Mouse (Mus musculus) lung, postnatal 0 days (tissue): Measurements from ENCODE around the gene Gm42417. TPM values are rescaled to one million over a fixed set of nuclear protein-coding genes. Genes with fewer than 3 reads are reported as not detected.

Source experiments
- ATAC-seq: fragments of 200-750 bp; cut with Nextera tagmentation; 2 replicates; pipeline ENCODE4 v1.8.0; 2017; ENCODE audit warnings: moderate library complexity
- DNase-seq: peaks from one replicate; pipeline ENCODE4 v3.0.0-alpha.2; 2016; ENCODE audit warnings: low spot score
- H3K27ac ChIP-seq: fragments of 300-500 bp; sonication (generic); 2 replicates; pipeline ENCODE4 v1.5.1; 2014; ENCODE audit warnings: antibody characterized with exemption, mild to moderate bottlenecking, low read length, mixed read lengths
- H3K27me3 ChIP-seq: fragments of 300-500 bp; sonication (generic); replicated peaks from 2 replicates; pipeline ENCODE4 v1.6.1; 2014; ENCODE audit warnings: low read length, mixed read lengths; ENCODE audit not compliant: insufficient read depth
- H3K36me3 ChIP-seq: fragments of 300-500 bp; sonication (generic); 2 replicates; pipeline ENCODE4 v1.6.1; 2014; ENCODE audit warnings: low read length, mixed read lengths; ENCODE audit not compliant: insufficient read depth
- H3K4me1 ChIP-seq: fragments of 300-500 bp; sonication (generic); 2 replicates; pipeline ENCODE4 v1.6.1; 2014; ENCODE audit warnings: antibody characterized with exemption, low read depth, low read length, mixed read lengths; ENCODE audit not compliant: insufficient read depth
- H3K4me2 ChIP-seq: fragments of 300-500 bp; sonication (generic); replicated peaks from 2 replicates; pipeline ENCODE4 v1.6.1; 2014; ENCODE audit warnings: low read depth, mild to moderate bottlenecking, low read length, moderate library complexity, mixed read lengths
- H3K4me3 ChIP-seq: fragments of 300-500 bp; sonication (generic); 2 replicates; pipeline ENCODE4 v1.5.1; 2014; ENCODE audit warnings: low read depth, low read length
- H3K9ac ChIP-seq: fragments of 300-500 bp; sonication (generic); replicated peaks from 2 replicates; pipeline ENCODE4 v1.6.1; 2014; ENCODE audit warnings: low read depth, mild to moderate bottlenecking
- H3K9me3 ChIP-seq: fragments of 300-500 bp; sonication (generic); 2 replicates; pipeline ENCODE4 v1.6.1; 2016; ENCODE audit warnings: low read length, mixed read lengths
- CTCF ChIP-seq: IDR thresholded peaks from 2 replicates; pipeline ENCODE4 v1.5.1; 2016; ENCODE audit warnings: antibody characterized with exemption, mild to moderate bottlenecking
- EP300 ChIP-seq: IDR thresholded peaks from 2 replicates; pipeline ENCODE4 v1.6.1; 2016; ENCODE audit warnings: antibody characterized with exemption, mild to moderate bottlenecking, control low read depth
- WGBS: fragments of 180-500 bp; shearing (Covaris S2); extraction: QIAGEN DNeasy Blood & Tissue Kit; methylation state at CpG from one replicate; pipeline ENCODE4 v1.1.7; 2014; 5-methylcytosine and 5-hydroxymethylcytosine counted together
- polyA plus RNA-seq: library from polyadenylated mRNA; unstranded; fragments of >200 nt; fragmentation: Nextera tagmentation; extraction: Ambion mirVana; gene quantifications from 2 replicates; pipeline ENCODE4 v1.2.1, GENCODE M21; 2015

The Gm42417 gene
- polyA plus RNA-seq, 1 experiment from 2014 or later: 0.62 TPM

DNA sequence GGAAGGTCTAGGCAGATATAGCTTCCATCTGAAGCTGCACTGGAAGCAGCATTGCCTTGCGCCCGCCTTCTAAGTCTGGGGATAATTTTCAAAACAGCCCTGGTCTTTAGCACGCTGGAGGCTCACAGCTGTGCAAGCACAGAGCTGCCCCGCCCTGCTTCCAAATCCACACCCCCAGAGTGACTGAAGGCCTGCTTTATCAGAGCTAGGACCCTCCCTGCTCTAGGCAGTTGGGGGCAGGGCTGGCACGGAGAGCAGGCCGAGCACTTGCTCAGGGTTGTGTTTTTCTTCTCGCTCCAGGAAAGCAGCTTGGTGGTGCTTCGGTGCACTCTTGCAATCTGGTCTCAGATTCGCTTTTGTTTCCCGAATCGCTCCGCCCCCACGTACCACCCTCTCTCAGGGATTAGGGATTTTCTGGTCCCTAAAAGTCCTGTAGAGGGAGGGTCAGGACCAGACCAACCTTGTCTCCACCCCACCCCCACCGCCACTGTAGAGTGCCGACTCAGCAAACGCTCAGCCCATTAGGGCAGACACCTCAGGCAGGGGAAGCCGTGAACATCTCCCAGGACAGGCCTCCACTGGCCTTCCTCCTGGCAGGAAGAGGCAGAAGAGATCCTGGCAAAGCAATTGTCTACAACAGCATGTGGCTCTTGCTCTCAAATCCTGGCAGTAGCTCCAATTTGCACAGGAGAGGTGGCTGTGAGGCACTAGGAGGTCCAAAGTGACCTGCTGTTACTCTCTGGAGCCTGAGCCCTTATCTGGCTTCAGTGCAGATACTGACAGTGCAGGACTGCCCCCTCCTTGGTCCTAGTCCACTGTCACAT, 41.4 kb upstream of the Gm42417 start:
- 5% methylated on average over 17 of the region's 17 CpGs for WGBS
- DNase-seq (peak; percentile 77), ATAC-seq (peak; percentile 91)
- Histone ChIP-seq H3K36me3 (no peaks in the 10 kb centered on the region), H3K27ac (peak overlapping the region; percentile 71), H3K4me3 (peak overlapping the region; percentile 23), H3K4me1 (peaks cover 12% of the 10 kb centered on the region), H3K9ac (0 out of 2 replicates have a peak overlapping the region, but pooled peaks have one; percentile 12), H3K9me3 (no peaks in the 10 kb centered on the region), H3K4me2 (peak overlapping the region; percentile 53), H3K27me3 (no peaks in the 10 kb centered on the region)
- TF ChIP-seq CTCF: no peak; the same call in 1 of the 2 replicates
- no peak for TF ChIP-seq EP300

DNA sequence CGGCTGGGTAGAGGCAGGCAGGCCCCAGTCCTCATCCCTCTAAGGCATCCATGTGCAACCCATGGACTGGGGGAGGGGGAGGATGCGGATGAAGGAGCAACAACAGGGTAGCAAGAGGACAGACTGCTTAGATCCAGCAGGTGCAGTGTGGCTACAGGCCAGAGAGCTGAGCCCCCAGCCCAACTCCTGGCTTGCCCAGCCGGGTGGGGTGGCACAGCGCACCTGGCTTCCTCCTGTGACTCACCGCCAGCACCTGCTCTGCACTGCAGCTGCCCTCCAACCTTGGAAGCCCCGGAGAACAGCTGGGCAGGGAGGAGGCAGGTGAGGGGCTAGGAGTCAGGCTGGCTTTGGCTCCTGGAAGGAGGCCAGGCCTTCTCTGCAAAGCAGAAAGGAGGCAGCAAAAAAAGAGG, 40.8 kb upstream of the Gm42417 start:
- Histone ChIP-seq H3K27me3 (no peaks in the 10 kb centered on the region), H3K4me1 (peaks cover 15% of the 10 kb centered on the region), H3K36me3 (no peaks in the 10 kb centered on the region), H3K4me2 (peak overlapping the region; percentile 53), H3K4me3 (no peak overlapping the region), H3K27ac (peak overlapping the region; percentile 71; the same call in 1 of the 2 replicates), H3K9ac (no peak overlapping the region), H3K9me3 (no peaks in the 10 kb centered on the region)
- DNase-seq: no peak
- peak; percentile 34 for ATAC-seq
- TF ChIP-seq CTCF (no peak), EP300 (no peak)
- WGBS: 38% methylated on average over 6 of the region's 6 CpGs

DNA sequence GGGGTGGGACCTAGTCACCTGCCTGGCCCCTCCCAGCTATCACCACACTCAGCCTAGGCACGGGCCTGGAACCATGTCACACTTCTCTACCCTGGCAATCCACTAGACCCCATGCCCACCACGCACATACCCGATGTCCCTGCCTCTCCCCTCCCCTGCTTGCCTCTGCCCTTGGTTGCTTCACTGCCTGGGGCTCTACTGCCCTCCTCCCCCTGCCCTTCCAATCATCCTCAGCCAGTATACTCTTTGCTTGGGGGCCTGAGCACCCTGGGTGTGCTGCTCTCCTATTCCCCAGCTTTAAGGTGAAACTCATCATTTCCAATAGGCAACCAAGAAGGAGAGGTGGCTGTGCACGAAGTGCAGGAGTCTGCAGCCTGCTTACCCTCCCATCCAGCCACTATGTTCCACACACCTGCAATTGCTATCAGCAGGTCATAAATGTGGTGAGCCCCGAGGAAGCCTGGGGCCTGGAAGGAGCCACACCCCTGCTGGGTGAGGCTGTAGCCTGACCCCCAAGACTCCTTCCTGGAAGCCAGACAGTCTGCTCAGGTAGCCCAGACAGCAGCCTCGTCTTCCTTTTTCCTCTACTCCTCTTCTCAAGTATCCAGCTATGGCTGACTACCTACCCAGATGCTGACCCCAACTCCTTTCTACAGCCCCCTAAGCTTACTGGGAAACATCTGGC, 37.9 kb upstream of the Gm42417 start:
- no peak overlapping the region for H3K4me3 ChIP-seq
- no peak overlapping the region for H3K4me2 ChIP-seq
- peaks cover 22% of the 10 kb centered on the region for H3K4me1 ChIP-seq
- TF ChIP-seq CTCF: no peak
- no peak for TF ChIP-seq EP300
- no peaks in the 10 kb centered on the region for H3K36me3 ChIP-seq
- no peak for DNase-seq
- no peaks in the 10 kb centered on the region for H3K9me3 ChIP-seq
- H3K9ac ChIP-seq: no peak overlapping the region
- WGBS: 64% methylated on average over 6 of the region's 6 CpGs
- no peak overlapping the region for H3K27ac ChIP-seq
- no peaks in the 10 kb centered on the region for H3K27me3 ChIP-seq
- no peak for ATAC-seq

GRCm38 (mm10) chr1:36575347-36575746, 36.1 kb upstream of the Gm42417 start:
- H3K4me1 ChIP-seq: peaks cover 24% of the 10 kb centered on the region
- H3K9ac ChIP-seq: no peak overlapping the region
- no peak overlapping the region for H3K4me2 ChIP-seq
- 53% methylated on average over 6 of the region's 6 CpGs for WGBS
- no peak for DNase-seq
- no peak overlapping the region for H3K27ac ChIP-seq
- TF ChIP-seq EP300: no peak
- no peak for TF ChIP-seq CTCF
- no peak for ATAC-seq
- H3K4me3 ChIP-seq: no peak overlapping the region
- H3K36me3 ChIP-seq: no peaks in the 10 kb centered on the region
- no peaks in the 10 kb centered on the region for H3K27me3 ChIP-seq
- H3K9me3 ChIP-seq: no peaks in the 10 kb centered on the region

GRCm38 (mm10) chr1:36574196-36574955, 35.1 kb upstream of the Gm42417 start:
- Histone ChIP-seq H3K9me3 (no peaks in the 10 kb centered on the region), H3K4me1 (peaks cover 20% of the 10 kb centered on the region; the same call in 1 of the 2 replicates), H3K27ac (no peak overlapping the region), H3K36me3 (no peaks in the 10 kb centered on the region), H3K4me3 (no peak overlapping the region), H3K4me2 (no peak overlapping the region), H3K9ac (no peak overlapping the region), H3K27me3 (no peaks in the 10 kb centered on the region)
- no peak for TF ChIP-seq EP300
- no peak for TF ChIP-seq CTCF
- DNase-seq: no peak
- ATAC-seq: no peak
- WGBS: 65% methylated on average over 5 of the region's 5 CpGs

DNA sequence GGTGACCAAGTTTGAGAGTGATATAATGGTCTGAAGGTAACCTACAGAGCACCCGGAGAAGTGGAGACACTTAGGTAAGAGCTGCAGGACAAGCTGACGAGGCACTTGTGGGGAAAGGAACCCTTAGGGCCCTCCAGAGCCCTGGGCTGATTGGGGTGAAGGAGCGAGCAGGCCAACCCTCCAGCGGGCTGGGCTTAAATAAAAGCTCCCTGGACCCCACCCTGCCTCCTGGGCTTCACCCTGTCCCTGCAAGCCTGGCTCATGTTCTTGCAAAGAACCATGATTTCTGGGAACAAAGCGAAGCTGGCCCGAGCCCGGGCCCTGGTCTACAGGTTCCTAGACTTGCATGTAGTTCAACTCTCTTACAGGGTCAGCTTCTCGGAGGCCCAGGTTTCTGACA, 34.3 kb upstream of the Gm42417 start:
- H3K27ac ChIP-seq: no peak overlapping the region
- no peak for TF ChIP-seq CTCF
- TF ChIP-seq EP300: no peak
- H3K9ac ChIP-seq: no peak overlapping the region
- H3K4me2 ChIP-seq: no peak overlapping the region
- no peaks in the 10 kb centered on the region for H3K27me3 ChIP-seq
- peak; percentile 65 for DNase-seq
- no peaks in the 10 kb centered on the region for H3K36me3 ChIP-seq
- H3K4me3 ChIP-seq: no peak overlapping the region
- no peaks in the 10 kb centered on the region for H3K9me3 ChIP-seq
- peaks cover 25% of the 10 kb centered on the region; the same call in 1 of the 2 replicates for H3K4me1 ChIP-seq
- 60% methylated on average over 8 of the region's 8 CpGs for WGBS
- ATAC-seq: peak; percentile 19; the same call in 1 of the 2 replicates
